Mouse (Mus musculus) G1E (cell line): ENCODE measurements around the gene Dirc2.

Experiments
- CTCF ChIP-seq: IDR thresholded peaks from 2 replicates; pipeline ENCODE4 v1.5.1; 2012; ENCODE audit warnings: low read depth, low read length, inconsistent platforms, mixed read lengths
- GATA2 ChIP-seq: IDR thresholded peaks from 2 replicates; pipeline ENCODE4 v1.6.1; 2012; ENCODE audit warnings: low read depth, low read length, inconsistent platforms, borderline replicate concordance
- POLR2AphosphoS5 ChIP-seq: IDR thresholded peaks from 2 replicates; pipeline ENCODE4 v1.6.1; 2012; ENCODE audit warnings: low read depth, low read length, inconsistent platforms; ENCODE audit not compliant: insufficient replicate concordance
- TAL1 ChIP-seq: conservative IDR thresholded peaks from 2 replicates; pipeline ENCODE4 v1.6.1; 2012; ENCODE audit warnings: low read depth, low read length, inconsistent platforms, mixed read lengths

- no peak for TF ChIP-seq CTCF
- no peak for TF ChIP-seq TAL1
- TF ChIP-seq POLR2AphosphoS5: no peak
- TF ChIP-seq GATA2: no peak
Measured at GRCm38 (mm10) chr16:35764941-35765340, 4.2 kb downstream of the Dirc2 start.
